Mouse (Mus musculus): ENCODE measurements at regions not wholly inside any gene's neighbourhood (a gene's known extent, or its start where the extent isn't known, plus 50 kb on each side); places are given as distances from the start of the nearest gene placed in this dataset.

GRCm38 (mm10) chr1:181286146-181286545 is 66.3 kb upstream of the Cnih3 start:
- H3K27me3 ChIP-seq (ENCODE audit: insufficient read depth, low read length), result no peaks in the 10 kb centered on the region
- TF ChIP-seq CTCF (IDR thresholded peaks at IDR 0.05), result no peak
- no peak overlapping the region for H3K9ac ChIP-seq (replicated peaks; ENCODE audit: low read length, poor library complexity, severe bottlenecking)
- H3K4me3 ChIP-seq (ENCODE audit: low read depth, low read length), result no peak overlapping the region
- no peaks in the 10 kb centered on the region for H3K4me1 ChIP-seq (ENCODE audit: insufficient read depth, low read length)
- ATAC-seq (ENCODE audit: low FRiP score) (no peak), DNase-seq (ENCODE audit: low spot score) (no peak)
- H3K36me3 ChIP-seq (ENCODE audit: insufficient read depth, low read length), result no peaks in the 10 kb centered on the region
- no peak overlapping the region for H3K27ac ChIP-seq (ENCODE audit: low read depth, low read length)
- H3K4me2 ChIP-seq (ENCODE audit: low read depth, low read length, poor library complexity, severe bottlenecking), result no peak overlapping the region
- 84% methylated on average over 5 of the region's 5 CpGs for WGBS
- H3K9me3 ChIP-seq (ENCODE audit: low read length), result no peaks in the 10 kb centered on the region

DNA sequence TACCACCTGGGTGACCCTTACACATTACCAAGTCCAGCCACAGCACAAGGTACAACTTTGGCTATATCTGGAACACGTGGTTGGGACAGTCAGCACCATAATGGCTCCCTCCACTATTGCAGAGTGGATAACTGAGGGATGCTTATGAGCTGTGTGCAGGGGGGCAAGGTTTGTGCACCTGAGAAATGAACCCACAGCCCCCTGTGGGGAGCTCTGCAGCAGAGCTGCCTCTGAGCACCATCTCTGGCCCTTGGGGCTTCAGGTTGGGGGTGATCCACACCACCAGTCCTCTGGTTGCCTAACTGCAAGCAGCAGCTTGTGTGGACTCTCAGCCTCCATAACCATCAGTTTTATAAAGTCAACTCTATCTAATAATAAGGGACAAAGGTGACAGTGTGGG is 65.3 kb upstream of the Cnih3 start:
- DNase-seq (ENCODE audit: low spot score), result no peak
- no peak overlapping the region for H3K9ac ChIP-seq (replicated peaks; ENCODE audit: low read length, poor library complexity, severe bottlenecking)
- H3K4me2 ChIP-seq (ENCODE audit: low read depth, low read length, poor library complexity, severe bottlenecking), result no peak overlapping the region
- H3K4me1 ChIP-seq (ENCODE audit: insufficient read depth, low read length), result no peaks in the 10 kb centered on the region
- H3K27ac ChIP-seq (ENCODE audit: low read depth, low read length), result no peak overlapping the region
- no peak for ATAC-seq (ENCODE audit: low FRiP score)
- no peak for TF ChIP-seq CTCF (IDR thresholded peaks at IDR 0.05)
- WGBS, result 74% methylated on average over 1 of the region's 1 CpGs
- no peaks in the 10 kb centered on the region for H3K27me3 ChIP-seq (ENCODE audit: insufficient read depth, low read length)
- no peaks in the 10 kb centered on the region for H3K36me3 ChIP-seq (ENCODE audit: insufficient read depth, low read length)
- H3K4me3 ChIP-seq (ENCODE audit: low read depth, low read length), result no peak overlapping the region
- no peaks in the 10 kb centered on the region for H3K9me3 ChIP-seq (ENCODE audit: low read length)

DNA sequence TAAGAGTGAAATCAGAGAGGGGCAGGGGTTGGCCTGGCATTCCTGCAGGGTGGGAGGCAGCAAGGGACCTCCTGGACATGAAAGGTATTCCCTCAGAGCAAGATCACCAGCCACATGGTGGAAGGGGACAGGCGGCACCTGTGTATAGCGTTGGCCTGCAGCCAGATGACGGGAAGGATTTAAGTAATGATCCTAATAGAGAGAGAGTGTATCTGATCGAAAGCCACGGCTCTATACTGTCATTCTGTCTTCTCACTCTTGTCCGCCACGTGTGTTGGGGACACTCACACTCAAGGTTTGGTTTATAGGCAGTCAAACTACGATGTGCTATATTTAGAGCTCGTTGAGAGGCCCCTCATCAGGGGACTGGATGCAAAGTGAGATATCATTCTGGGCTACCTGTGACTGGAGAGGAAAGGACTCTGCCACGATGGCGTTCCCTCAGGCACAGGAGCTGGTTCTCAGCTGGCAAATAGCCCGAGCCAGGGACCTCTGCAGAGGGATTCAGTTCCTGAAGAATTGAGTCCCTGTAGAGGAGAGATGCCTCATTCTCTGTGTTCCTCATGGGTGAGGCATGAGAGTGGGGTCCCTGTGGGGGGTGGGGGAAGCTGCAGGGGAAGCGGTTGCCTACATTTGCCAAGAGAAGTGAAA is 62.9 kb upstream of the Cnih3 start:
- DNase-seq (ENCODE audit: low spot score) (no peak), ATAC-seq (ENCODE audit: low FRiP score) (no peak)
- no peak overlapping the region for H3K4me2 ChIP-seq (ENCODE audit: low read depth, low read length, poor library complexity, severe bottlenecking)
- H3K27ac ChIP-seq (ENCODE audit: low read depth, low read length), result no peak overlapping the region
- H3K4me3 ChIP-seq (ENCODE audit: low read depth, low read length), result no peak overlapping the region
- WGBS, result 79% methylated on average over 13 of the region's 13 CpGs
- H3K27me3 ChIP-seq (ENCODE audit: insufficient read depth, low read length), result no peaks in the 10 kb centered on the region
- no peak overlapping the region for H3K9ac ChIP-seq (replicated peaks; ENCODE audit: low read length, poor library complexity, severe bottlenecking)
- no peaks in the 10 kb centered on the region for H3K36me3 ChIP-seq (ENCODE audit: insufficient read depth, low read length)
- H3K4me1 ChIP-seq (ENCODE audit: insufficient read depth, low read length), result no peaks in the 10 kb centered on the region
- TF ChIP-seq CTCF (IDR thresholded peaks at IDR 0.05), result no peak
- H3K9me3 ChIP-seq (ENCODE audit: low read length), result no peaks in the 10 kb centered on the region

GRCm38 (mm10) chr1:181291202-181291601 is 61.2 kb upstream of the Cnih3 start:
- DNase-seq (ENCODE audit: low spot score) (no peak), ATAC-seq (ENCODE audit: low FRiP score) (no peak)
- Histone ChIP-seq H3K27ac (ENCODE audit: low read depth, low read length) (no peak overlapping the region), H3K27me3 (ENCODE audit: insufficient read depth, low read length) (no peaks in the 10 kb centered on the region), H3K4me2 (ENCODE audit: low read depth, low read length, poor library complexity, severe bottlenecking) (no peak overlapping the region), H3K9ac (replicated peaks; ENCODE audit: low read length, poor library complexity, severe bottlenecking) (no peak overlapping the region), H3K4me1 (ENCODE audit: insufficient read depth, low read length) (no peaks in the 10 kb centered on the region), H3K4me3 (ENCODE audit: low read depth, low read length) (no peak overlapping the region), H3K9me3 (ENCODE audit: low read length) (no peaks in the 10 kb centered on the region), H3K36me3 (ENCODE audit: insufficient read depth, low read length) (no peaks in the 10 kb centered on the region)
- no peak for TF ChIP-seq CTCF (IDR thresholded peaks at IDR 0.05)
- WGBS, result 59% methylated on average over 6 of the region's 6 CpGs

DNA sequence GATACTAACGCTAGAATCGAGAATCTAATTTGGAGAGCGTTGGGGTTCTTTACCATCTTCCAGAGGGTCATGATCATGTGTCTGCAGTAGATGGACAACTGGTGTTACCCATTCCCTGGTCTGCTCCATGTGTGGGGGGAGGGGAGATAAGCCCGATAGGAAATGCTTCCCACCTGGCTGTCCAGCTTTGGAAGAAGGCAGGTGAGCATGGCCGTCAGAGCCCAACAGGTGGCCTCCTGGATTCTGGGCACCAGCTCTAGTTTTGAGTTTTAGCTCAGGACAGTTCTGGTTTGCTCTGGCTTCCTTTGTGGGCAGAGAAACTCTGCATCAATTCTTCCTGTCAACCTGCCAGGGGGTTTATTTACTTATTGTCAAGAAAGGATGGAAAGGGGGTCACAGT is 60.5 kb upstream of the Cnih3 start:
- H3K36me3 ChIP-seq (ENCODE audit: insufficient read depth, low read length), result no peaks in the 10 kb centered on the region
- H3K4me2 ChIP-seq (ENCODE audit: low read depth, low read length, poor library complexity, severe bottlenecking), result no peak overlapping the region
- no peaks in the 10 kb centered on the region for H3K4me1 ChIP-seq (ENCODE audit: insufficient read depth, low read length)
- no peaks in the 10 kb centered on the region for H3K9me3 ChIP-seq (ENCODE audit: low read length)
- no peak overlapping the region for H3K4me3 ChIP-seq (ENCODE audit: low read depth, low read length)
- 88% methylated on average over 5 of the region's 5 CpGs for WGBS
- no peaks in the 10 kb centered on the region for H3K27me3 ChIP-seq (ENCODE audit: insufficient read depth, low read length)
- H3K27ac ChIP-seq (ENCODE audit: low read depth, low read length), result no peak overlapping the region
- DNase-seq (ENCODE audit: low spot score) (no peak), ATAC-seq (ENCODE audit: low FRiP score) (no peak)
- no peak for TF ChIP-seq CTCF (IDR thresholded peaks at IDR 0.05)
- H3K9ac ChIP-seq (replicated peaks; ENCODE audit: low read length, poor library complexity, severe bottlenecking), result no peak overlapping the region

DNA sequence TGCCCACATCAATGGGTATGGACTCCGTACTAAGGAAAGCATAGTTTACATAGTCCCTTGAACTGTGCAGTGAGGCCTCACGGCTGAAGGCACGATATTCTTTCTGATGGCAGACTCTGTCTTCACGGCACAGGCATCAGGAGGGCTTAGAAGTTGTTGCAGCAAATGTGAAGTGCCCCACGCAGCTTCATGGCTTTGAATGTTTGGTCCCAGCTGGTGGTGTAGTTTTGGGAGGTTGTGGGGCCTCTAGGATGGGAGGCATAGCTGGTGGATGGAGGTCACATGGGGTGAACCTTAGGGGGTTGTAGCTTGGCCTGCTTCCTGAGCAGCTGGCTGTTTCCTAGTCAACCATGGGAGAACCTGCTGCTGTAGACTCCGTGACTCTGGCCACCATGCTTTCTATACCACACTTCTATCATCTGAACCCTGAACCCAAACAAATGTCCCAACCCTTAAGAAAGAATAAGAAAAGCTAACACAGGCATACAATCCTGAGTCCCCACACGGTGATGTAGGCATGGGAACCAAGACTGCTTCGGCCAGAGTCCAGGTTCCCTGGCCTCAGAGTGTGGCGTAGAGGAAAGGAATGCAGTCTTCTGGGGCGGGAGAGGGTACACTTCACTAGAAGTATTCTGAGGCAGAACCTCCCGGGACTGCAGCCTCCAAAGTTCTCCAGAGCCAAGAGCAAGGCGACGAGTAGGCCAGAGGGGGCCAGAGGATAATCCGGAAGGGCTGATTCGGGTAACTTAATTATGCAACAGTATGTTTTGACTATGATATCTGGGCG is 59.2 kb upstream of the Cnih3 start:
- DNase-seq (ENCODE audit: low spot score), result no peak
- Histone ChIP-seq H3K36me3 (ENCODE audit: insufficient read depth, low read length) (no peaks in the 10 kb centered on the region), H3K27me3 (ENCODE audit: insufficient read depth, low read length) (no peaks in the 10 kb centered on the region), H3K9me3 (ENCODE audit: low read length) (no peaks in the 10 kb centered on the region), H3K4me3 (ENCODE audit: low read depth, low read length) (no peak overlapping the region), H3K4me1 (ENCODE audit: insufficient read depth, low read length) (no peaks in the 10 kb centered on the region), H3K27ac (ENCODE audit: low read depth, low read length) (no peak overlapping the region), H3K9ac (replicated peaks; ENCODE audit: low read length, poor library complexity, severe bottlenecking) (no peak overlapping the region), H3K4me2 (ENCODE audit: low read depth, low read length, poor library complexity, severe bottlenecking) (no peak overlapping the region)
- no peak for TF ChIP-seq CTCF (IDR thresholded peaks at IDR 0.05)
- no peak for ATAC-seq (ENCODE audit: low FRiP score)
- WGBS, result 83% methylated on average over 16 of the region's 16 CpGs

All from midbrain, postnatal 0 days (tissue).